Mouse (Mus musculus) forebrain, embryonic 13.5 days (tissue): ENCODE measurements around the gene Reep3. TPM values are rescaled to one million over a fixed set of nuclear protein-coding genes. Genes with fewer than 3 reads are reported as not detected.

Experiments used
- ATAC-seq: fragments of 200-750 bp; cut with Nextera tagmentation; 2 replicates; pipeline ENCODE4 v1.8.0; 2017
- H3K27ac ChIP-seq: fragments of 300-500 bp; sonication (generic); 2 replicates; pipeline ENCODE4 v1.5.1; 2015; ENCODE audit warnings: inconsistent platforms, mild to moderate bottlenecking, moderate library complexity
- H3K27me3 ChIP-seq: fragments of 300-500 bp; sonication (generic); 2 replicates; pipeline ENCODE4 v1.6.1; 2015; ENCODE audit warnings: mild to moderate bottlenecking, inconsistent platforms
- H3K36me3 ChIP-seq: fragments of 300-500 bp; sonication (generic); 2 replicates; pipeline ENCODE4 v1.6.1; 2015; ENCODE audit warnings: mild to moderate bottlenecking, inconsistent platforms; ENCODE audit not compliant: poor library complexity, severe bottlenecking
- H3K4me1 ChIP-seq: fragments of 300-500 bp; sonication (generic); 2 replicates; pipeline ENCODE4 v1.6.1; 2015; ENCODE audit warnings: inconsistent platforms
- H3K4me2 ChIP-seq: fragments of 300-500 bp; sonication (generic); 2 replicates; pipeline ENCODE4 v1.6.1; 2015; ENCODE audit warnings: inconsistent platforms, mild to moderate bottlenecking, moderate library complexity
- H3K4me3 ChIP-seq: fragments of 300-500 bp; sonication (generic); 2 replicates; pipeline ENCODE4 v1.5.1; 2015; ENCODE audit warnings: mild to moderate bottlenecking, inconsistent platforms
- H3K9ac ChIP-seq: fragments of 300-500 bp; sonication (generic); 2 replicates; pipeline ENCODE4 v1.6.1; 2015; ENCODE audit warnings: mild to moderate bottlenecking, inconsistent platforms
- H3K9me3 ChIP-seq: fragments of 300-500 bp; sonication (generic); replicated peaks from 2 replicates; pipeline ENCODE4 v1.6.1; 2016; ENCODE audit warnings: inconsistent platforms
- WGBS: fragments of 180-500 bp; shearing (Covaris S2); methylation state at CpG from one replicate; pipeline ENCODE4 v1.1.7; 2015; 5-methylcytosine and 5-hydroxymethylcytosine counted together
- polyA plus RNA-seq: library from polyadenylated mRNA; unstranded; fragments of >200 nt; fragmentation: Nextera tagmentation; extraction: Ambion mirVana; gene quantifications from 2 replicates; pipeline ENCODE4 v1.2.1, GENCODE M21; 2015

The Reep3 gene
- polyA plus RNA-seq, 1 experiment from 2014 or later = 42.2 TPM

DNA sequence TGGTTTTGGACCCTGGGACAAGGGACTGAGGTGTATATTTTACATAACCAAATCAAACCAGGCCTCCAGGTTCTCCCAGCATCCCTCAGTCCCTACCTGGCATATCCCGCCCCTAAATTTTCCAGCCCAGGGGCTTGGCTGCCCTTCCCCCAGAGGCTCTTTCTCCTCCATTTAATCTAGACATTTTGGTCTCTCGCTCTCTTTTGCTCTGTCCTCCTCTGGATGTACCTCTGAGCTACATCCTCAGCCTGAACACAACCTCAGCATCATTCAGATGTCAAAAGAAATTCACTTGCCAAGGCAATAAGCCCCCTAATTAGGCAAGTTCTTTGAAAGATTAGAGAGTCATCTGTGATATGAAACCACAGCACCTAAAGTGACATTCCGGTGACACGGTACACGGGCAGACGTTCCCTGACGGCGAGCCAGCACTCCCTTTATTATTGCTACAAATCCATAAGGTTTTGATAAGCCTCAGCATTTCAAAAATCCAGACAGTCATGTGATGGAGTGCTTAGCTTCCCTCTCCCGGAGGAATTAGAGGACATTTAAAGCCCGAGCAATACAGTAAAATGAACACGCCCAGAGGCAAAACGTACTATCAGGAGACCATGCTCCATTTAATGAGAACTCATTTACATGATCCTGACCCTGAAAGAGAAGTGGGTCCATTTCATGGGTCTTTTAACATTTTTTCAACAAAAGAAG lies 51.4 kb downstream of the Reep3 start:
- Histone ChIP-seq H3K4me3 (no peak overlapping the region), H3K9ac (no peak overlapping the region), H3K36me3 (no peaks in the 10 kb centered on the region), H3K4me2 (peak overlapping the region; percentile 12), H3K9me3 (no peaks in the 10 kb centered on the region), H3K27ac (peak overlapping the region; percentile 68), H3K27me3 (no peaks in the 10 kb centered on the region), H3K4me1 (peaks cover 29% of the 10 kb centered on the region)
- WGBS = 42% methylated on average over 12 of the region's 12 CpGs
- peak; percentile 50; the same call in 1 of the 2 replicates for ATAC-seq

GRCm38 (mm10) chr10:67044346-67044745 lies 52.4 kb downstream of the Reep3 start:
- Histone ChIP-seq H3K9ac (no peak overlapping the region), H3K27me3 (no peaks in the 10 kb centered on the region), H3K4me1 (peaks cover 29% of the 10 kb centered on the region), H3K27ac (no peak overlapping the region), H3K4me3 (no peak overlapping the region), H3K4me2 (no peak overlapping the region), H3K36me3 (no peaks in the 10 kb centered on the region), H3K9me3 (no peaks in the 10 kb centered on the region)
- no peak for ATAC-seq
- 76% methylated on average over 5 of the region's 5 CpGs for WGBS

GRCm38 (mm10) chr10:67043236-67043635 lies 53.5 kb downstream of the Reep3 start:
- H3K36me3 ChIP-seq = 0 out of 2 replicates have a peak, but pooled peaks cover 3% of the 10 kb centered on the region

DNA sequence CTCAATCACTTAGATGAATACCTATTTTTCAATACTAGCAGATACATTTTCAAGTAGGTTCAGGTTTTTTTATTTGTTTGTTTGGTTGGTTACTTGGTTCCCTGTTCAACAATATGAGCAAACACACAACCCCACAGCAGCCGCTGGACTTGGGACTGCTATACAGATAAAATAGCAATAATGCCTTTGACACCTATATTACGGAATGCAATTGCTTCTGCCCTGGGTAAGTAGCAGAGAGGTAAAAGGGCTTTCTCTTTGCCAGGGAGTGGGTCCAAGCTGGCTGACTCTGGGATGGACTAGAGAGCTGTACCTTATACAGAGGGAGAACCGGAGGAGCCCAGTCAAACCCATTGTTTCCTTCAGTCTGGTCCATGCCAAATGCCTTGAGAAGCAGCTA lies 56.3 kb downstream of the Reep3 start:
- Histone ChIP-seq H3K27ac (no peak overlapping the region), H3K4me1 (peaks cover 9% of the 10 kb centered on the region), H3K36me3 (0 out of 2 replicates have a peak, but pooled peaks cover 3% of the 10 kb centered on the region), H3K9me3 (no peaks in the 10 kb centered on the region), H3K9ac (no peak overlapping the region), H3K4me3 (no peak overlapping the region), H3K27me3 (no peaks in the 10 kb centered on the region), H3K4me2 (no peak overlapping the region)
- 96% methylated on average over 3 of the region's 3 CpGs for WGBS
- no peak for ATAC-seq

More at GRCm38 (mm10) chr10:67043236-67043635, 53.5 kb downstream of the Reep3 start:
- Histone ChIP-seq H3K4me2 (no peak overlapping the region), H3K4me3 (no peak overlapping the region), H3K9ac (no peak overlapping the region), H3K4me1 (peaks cover 25% of the 10 kb centered on the region), H3K27me3 (no peaks in the 10 kb centered on the region), H3K27ac (no peak overlapping the region), H3K9me3 (no peaks in the 10 kb centered on the region)
- 84% methylated on average over 7 of the region's 7 CpGs for whole genome bisulfite sequencing
- ATAC-seq = no peak

GRCm38 (mm10) chr10:67039001-67039400 lies 57.7 kb downstream of the Reep3 start:
- Histone ChIP-seq H3K4me3 (no peak overlapping the region), H3K4me1 (no peaks in the 10 kb centered on the region; the same call in 1 of the 2 replicates), H3K9me3 (no peaks in the 10 kb centered on the region), H3K4me2 (no peak overlapping the region), H3K9ac (no peak overlapping the region), H3K27ac (no peak overlapping the region), H3K27me3 (no peaks in the 10 kb centered on the region), H3K36me3 (0 out of 2 replicates have a peak, but pooled peaks cover 3% of the 10 kb centered on the region)
- 77% methylated on average over 17 of the region's 17 CpGs for WGBS
- no peak for ATAC-seq

GRCm38 (mm10) chr10:67036542-67036941 lies 60.2 kb downstream of the Reep3 start:
- Histone ChIP-seq H3K27ac (no peak overlapping the region), H3K9me3 (no peaks in the 10 kb centered on the region), H3K4me1 (no peaks in the 10 kb centered on the region), H3K9ac (no peak overlapping the region), H3K36me3 (0 out of 2 replicates have a peak, but pooled peaks cover 3% of the 10 kb centered on the region), H3K27me3 (no peaks in the 10 kb centered on the region), H3K4me3 (no peak overlapping the region), H3K4me2 (no peak overlapping the region)
- 78% methylated on average over 10 of the region's 10 CpGs for WGBS
- ATAC-seq = no peak

DNA sequence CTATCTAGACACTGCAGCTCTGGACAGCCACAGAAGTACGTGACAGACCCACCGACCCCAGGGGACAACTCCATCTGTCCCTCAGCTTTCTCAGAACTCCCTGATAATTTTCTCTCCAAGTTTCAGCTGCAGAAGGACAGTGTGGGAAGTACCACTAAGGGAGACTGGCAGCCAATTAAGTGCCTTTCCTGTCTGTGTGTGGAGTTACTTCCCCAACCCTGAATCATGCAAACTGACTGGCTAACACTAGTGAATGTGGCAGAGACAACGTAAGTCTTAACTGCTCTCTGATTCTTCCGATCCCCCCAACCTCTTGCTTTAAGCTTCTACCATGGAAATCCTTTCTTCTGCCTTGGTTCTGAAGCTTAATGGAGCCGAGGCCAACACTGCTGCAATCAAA lies 60.6 kb downstream of the Reep3 start:
- Histone ChIP-seq H3K4me3 (no peak overlapping the region), H3K4me2 (no peak overlapping the region), H3K9ac (no peak overlapping the region), H3K36me3 (0 out of 2 replicates have a peak, but pooled peaks cover 3% of the 10 kb centered on the region), H3K9me3 (no peaks in the 10 kb centered on the region), H3K27me3 (no peaks in the 10 kb centered on the region), H3K4me1 (no peaks in the 10 kb centered on the region), H3K27ac (no peak overlapping the region)
- no peak for ATAC-seq
- WGBS = 93% methylated on average over 5 of the region's 5 CpGs

DNA sequence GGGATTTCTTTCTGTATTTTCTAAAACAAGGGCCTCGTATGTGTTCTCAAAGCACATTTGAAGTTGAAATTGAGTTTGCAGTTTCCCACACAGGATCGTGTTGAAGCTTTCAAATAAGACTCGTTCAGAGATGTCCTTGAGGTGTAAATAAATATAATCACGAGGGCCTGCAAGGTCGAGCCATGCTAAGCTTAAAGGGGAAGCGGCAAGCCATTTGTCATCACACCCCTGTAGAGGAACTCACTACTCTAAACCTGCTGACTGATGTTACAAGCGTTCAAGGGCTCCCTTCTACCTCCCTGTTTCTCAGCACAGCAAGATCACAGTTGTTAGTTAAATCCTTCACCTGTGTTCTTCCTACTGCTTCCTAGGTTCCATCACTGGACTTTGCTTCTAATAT lies 65.6 kb downstream of the Reep3 start:
- Histone ChIP-seq H3K36me3 (peaks cover 9% of the 10 kb centered on the region; the same call in 1 of the 2 replicates), H3K4me3 (no peak overlapping the region), H3K9ac (no peak overlapping the region), H3K4me1 (peaks cover 4% of the 10 kb centered on the region), H3K27ac (no peak overlapping the region), H3K4me2 (no peak overlapping the region), H3K27me3 (no peaks in the 10 kb centered on the region), H3K9me3 (no peaks in the 10 kb centered on the region)
- ATAC-seq = no peak
- WGBS = 87% methylated on average over 7 of the region's 7 CpGs

DNA sequence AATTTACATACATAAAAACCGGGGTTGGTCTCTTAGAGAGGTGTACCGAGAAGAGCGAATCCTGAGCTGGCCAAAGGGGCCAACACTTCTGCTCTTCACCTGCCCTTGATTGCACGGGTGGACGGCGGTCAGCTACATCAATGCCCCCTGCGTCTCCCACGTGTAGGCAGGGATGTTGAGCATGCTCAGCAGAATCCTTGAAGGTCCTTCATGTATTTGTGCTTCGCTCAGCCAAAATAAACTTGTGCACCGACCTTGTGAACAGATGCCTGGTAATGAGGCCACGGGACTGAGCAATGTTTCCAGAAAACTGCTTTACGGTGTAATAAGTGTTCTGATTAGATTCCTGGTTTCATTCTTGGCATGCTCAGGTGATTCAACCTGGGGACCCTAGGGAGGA lies 67.4 kb downstream of the Reep3 start:
- 85% methylated on average over 12 of the region's 12 CpGs for WGBS
- Histone ChIP-seq H3K4me3 (no peak overlapping the region), H3K36me3 (peaks cover 16% of the 10 kb centered on the region; the same call in 1 of the 2 replicates), H3K9ac (no peak overlapping the region), H3K4me1 (peaks cover 12% of the 10 kb centered on the region), H3K4me2 (no peak overlapping the region), H3K27me3 (no peaks in the 10 kb centered on the region), H3K27ac (no peak overlapping the region), H3K9me3 (no peaks in the 10 kb centered on the region)
- no peak for ATAC-seq

DNA sequence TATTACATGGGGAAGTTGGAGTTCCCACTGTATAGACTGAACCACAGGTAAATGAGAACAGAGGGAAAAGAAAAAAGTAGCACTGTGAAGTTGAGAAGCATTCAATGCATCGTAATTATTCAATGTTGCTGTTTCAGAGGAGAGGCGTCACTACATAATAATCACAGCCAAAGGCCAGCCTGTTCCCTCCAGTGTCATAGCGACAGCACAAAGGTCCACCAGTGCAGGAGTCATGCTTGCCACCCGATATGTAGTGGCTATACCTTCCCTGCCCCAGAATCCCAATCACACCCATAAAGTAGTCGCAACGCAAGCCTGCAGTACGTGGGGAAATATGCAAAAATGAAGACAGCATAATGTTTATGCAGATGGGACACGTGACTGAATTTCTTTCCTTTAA lies 70.4 kb downstream of the Reep3 start:
- peaks cover 12% of the 10 kb centered on the region for H3K4me1 ChIP-seq
- no peak overlapping the region for H3K4me3 ChIP-seq
- H3K9me3 ChIP-seq = no peaks in the 10 kb centered on the region
- no peak overlapping the region for H3K9ac ChIP-seq
- H3K4me2 ChIP-seq = no peak overlapping the region
- H3K36me3 ChIP-seq = peaks cover 23% of the 10 kb centered on the region
- ATAC-seq = 0 out of 2 replicates have a peak, but pooled peaks have one; percentile 41
- H3K27ac ChIP-seq = peak overlapping the region; percentile 37
- WGBS = 65% methylated on average over 8 of the region's 8 CpGs
- H3K27me3 ChIP-seq = no peaks in the 10 kb centered on the region

DNA sequence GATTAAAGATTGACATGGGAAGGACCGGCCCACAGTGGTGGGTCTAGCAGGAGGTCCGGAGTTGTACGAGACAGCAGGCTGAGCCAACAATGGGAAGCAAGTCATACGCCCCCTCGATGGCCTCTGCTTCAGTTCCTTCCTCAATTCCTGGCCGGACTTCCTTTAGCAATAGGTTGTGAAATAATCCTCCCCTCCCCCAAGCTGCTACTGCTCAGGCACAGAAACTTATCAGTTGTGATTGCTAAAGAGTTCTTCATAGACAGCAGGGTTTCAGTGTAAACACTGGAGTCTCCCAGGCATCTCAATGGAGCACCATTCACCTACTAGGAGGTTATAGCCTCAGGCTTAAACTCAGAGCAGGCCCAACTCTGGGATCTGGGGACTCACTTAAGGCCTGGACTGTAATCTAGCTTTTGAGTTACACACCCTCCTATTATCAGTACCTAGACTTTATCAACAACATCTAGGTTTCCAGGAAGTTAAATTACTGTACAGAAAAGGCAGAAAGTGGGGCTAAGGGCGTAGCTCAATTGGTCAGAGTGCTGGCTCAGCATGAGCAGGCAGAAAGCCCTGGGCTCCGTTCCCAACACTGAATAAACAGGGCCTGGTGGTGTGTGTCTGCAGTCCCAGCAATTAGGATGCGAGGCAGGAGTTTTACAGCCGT lies 71.0 kb downstream of the Reep3 start:
- 52% methylated on average over 10 of the region's 10 CpGs for WGBS
- peak; percentile 75 for ATAC-seq

DNA sequence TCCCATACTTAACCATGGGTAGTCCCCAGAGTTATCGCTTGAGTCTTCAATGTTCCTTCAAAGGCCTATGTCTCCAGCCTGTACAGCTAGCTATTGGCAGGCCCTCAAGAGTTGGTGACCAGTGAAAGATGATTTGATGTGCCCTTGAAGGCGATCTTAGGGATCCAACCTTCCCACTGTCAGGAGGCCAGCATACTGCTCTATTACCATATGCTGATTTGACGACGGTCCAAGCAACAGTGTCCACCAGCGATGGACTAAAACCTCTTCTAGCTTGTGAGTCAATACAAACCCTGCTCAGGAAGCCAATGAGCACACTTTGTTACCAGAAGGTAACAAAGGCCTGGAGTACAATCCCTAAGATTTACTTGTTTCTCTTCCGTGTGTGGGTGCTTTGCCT lies 72.4 kb downstream of the Reep3 start:
- Histone ChIP-seq H3K4me3 (no peak overlapping the region), H3K4me2 (no peak overlapping the region), H3K27me3 (no peaks in the 10 kb centered on the region), H3K36me3 (peaks cover 29% of the 10 kb centered on the region), H3K27ac (no peak overlapping the region), H3K9ac (no peak overlapping the region), H3K4me1 (peaks cover 12% of the 10 kb centered on the region), H3K9me3 (no peaks in the 10 kb centered on the region)
- no peak for ATAC-seq
- 96% methylated on average over 6 of the region's 6 CpGs for WGBS

More for the DNA sequence above, 71.0 kb downstream of the Reep3 start:
- H3K4me1 ChIP-seq = peaks cover 12% of the 10 kb centered on the region
- H3K36me3 ChIP-seq = peaks cover 30% of the 10 kb centered on the region
- no peak overlapping the region for H3K9ac ChIP-seq
- peak overlapping the region; percentile 37 for H3K27ac ChIP-seq
- H3K4me3 ChIP-seq = no peak overlapping the region
- H3K9me3 ChIP-seq = no peaks in the 10 kb centered on the region
- no peaks in the 10 kb centered on the region for H3K27me3 ChIP-seq
- no peak overlapping the region for H3K4me2 ChIP-seq
